ENCODE assay signal across 10 mouse cellular contexts in the genomic region with DNA sequence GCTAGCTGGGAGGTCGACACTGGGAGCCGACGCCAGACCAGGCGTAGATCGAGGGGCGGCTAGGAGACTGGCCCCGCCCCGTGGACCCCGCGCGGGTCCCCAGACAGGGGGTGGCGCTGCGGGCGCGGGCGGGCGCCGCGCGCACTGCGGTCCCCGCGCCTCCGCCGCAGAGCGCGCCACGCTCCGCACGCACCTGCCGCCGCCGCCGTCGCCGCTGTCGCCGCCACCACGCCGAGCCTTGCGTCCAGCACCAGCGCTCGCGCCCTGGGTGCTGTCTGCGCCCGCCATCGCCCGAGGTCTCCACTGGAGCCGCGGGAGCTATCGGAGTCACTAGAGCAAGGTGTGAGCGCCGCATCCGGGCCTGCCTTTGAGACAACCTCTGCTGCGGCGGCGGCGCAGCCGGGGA. TPM values are rescaled to one million over a fixed set of nuclear protein-coding genes. Genes with fewer than 3 reads are reported as not detected.
DNase-seq lines count a peak whose midpoint lies in the region; ATAC-seq lines count a peak whose summit lies in the region.
"Had no signal": no experiment of that assay in that cellular context is flagged by ENCODE, and none has a peak within 500 bp of the region (broad histone marks: within the 10 kb centered on the region; RNA-seq: fewer than 3 reads in every experiment).

A gene (plus strand): TSS at position 155 of the 406 bp plus-strand sequence.
A gene (minus strand): TSS at position 352 of the 406 bp plus-strand sequence.

- ATAC-seq in heart, embryonic 11.5 days (replicated peaks; ENCODE audit: insufficient number of reproducible peaks, low FRiP score, low TSS enrichment): no peak
- ATAC-seq in hindbrain, embryonic 14.5 days (ENCODE audit: low FRiP score): peak; percentile 67
- peak; percentile 51; the same call in 1 of the 2 replicates for ATAC-seq in midbrain, embryonic 12.5 days (ENCODE audit: low FRiP score, low read depth)
- ATAC-seq: Patski had no signal

- under 1% methylated on average over 55 of the region's 59 CpGs for WGBS in heart, embryonic 11.5 days (ENCODE audit: insufficient replicate concordance)
- under 1% methylated on average over 33 of the region's 59 CpGs for WGBS in hindbrain, embryonic 14.5 days
- 0% methylated on average over 23 of the region's 59 CpGs for WGBS in midbrain, embryonic 12.5 days

- peak within 1 kb of the TSS; percentile 58 for H3K4me3 ChIP-seq in heart, embryonic 11.5 days (ENCODE audit: low read depth, low read length)
- peak within 1 kb of the TSS; percentile 72 for H3K4me3 ChIP-seq in hindbrain, embryonic 14.5 days (replicated peaks; ENCODE audit: low read length)
- H3K4me3 ChIP-seq in midbrain, embryonic 12.5 days: peak within 1 kb of the TSS; percentile 68

- H3K4me2 ChIP-seq in heart, embryonic 11.5 days: peak within 1 kb of the TSS; percentile 98
- H3K4me2 ChIP-seq in hindbrain, embryonic 14.5 days (replicated peaks): peak within 1 kb of the TSS; percentile 86
- H3K4me2 ChIP-seq in midbrain, embryonic 12.5 days (replicated peaks): peak within 1 kb of the TSS; percentile 94

- no peak for DNase-seq in heart, postnatal 10 days
- DNase-seq in A20 (ENCODE audit: low read depth, low spot score): peak; percentile 8
- peak; percentile 55 to 74 for DNase-seq in cerebellum, adult 18-20 months
- peak; percentile 60 for DNase-seq in hindbrain, embryonic 14.5 days (ENCODE audit: low spot score)
- peak; percentile 33 for DNase-seq in thymus, postnatal 25 days
- no peak for DNase-seq in gastrocnemius, postnatal 10 days

- no peak within 1 kb of the TSS for H3K27ac ChIP-seq in heart, embryonic 11.5 days (ENCODE audit: low read depth, low read length)
- peak within 1 kb of the TSS; percentile 60 for H3K27ac ChIP-seq in hindbrain, embryonic 14.5 days
- H3K27ac ChIP-seq in midbrain, embryonic 12.5 days (replicated peaks): peak within 1 kb of the TSS; percentile 42; the same call in 1 of the 2 replicates

- H3K36me3 ChIP-seq in heart, embryonic 11.5 days (ENCODE audit: control insufficient read depth, insufficient read depth, low read length): no peaks in the 10 kb centered on the region; the same call in 1 of the 2 replicates
- peaks cover 30% of the 10 kb centered on the region for H3K36me3 ChIP-seq in hindbrain, embryonic 14.5 days (replicated peaks; ENCODE audit: control insufficient read depth, insufficient read depth)
- H3K36me3 ChIP-seq in midbrain, embryonic 12.5 days: peaks cover 21% of the 10 kb centered on the region; the same call in 1 of the 2 replicates

- peak within 1 kb of the TSS; percentile 66 for H3K9ac ChIP-seq in heart, embryonic 11.5 days (ENCODE audit: low read depth, low read length)
- peak within 1 kb of the TSS; percentile 87 for H3K9ac ChIP-seq in hindbrain, embryonic 14.5 days
- peak within 1 kb of the TSS; percentile 83 for H3K9ac ChIP-seq in midbrain, embryonic 12.5 days (replicated peaks)

- H3K9me3 ChIP-seq in heart, embryonic 11.5 days (replicated peaks; ENCODE audit: control insufficient read depth, low read length): no peaks in the 10 kb centered on the region
- no peaks in the 10 kb centered on the region for H3K9me3 ChIP-seq in hindbrain, embryonic 14.5 days (ENCODE audit: control insufficient read depth, low read length)
- no peaks in the 10 kb centered on the region for H3K9me3 ChIP-seq in midbrain, embryonic 12.5 days

- intact Hi-C loops in heart, postnatal 10 days (cut with DNase I): no loop called here

- H3K27me3 ChIP-seq in heart, embryonic 11.5 days (ENCODE audit: control insufficient read depth, insufficient read depth, low read length): peaks cover 31% of the 10 kb centered on the region
- H3K27me3 ChIP-seq in hindbrain, embryonic 14.5 days (ENCODE audit: control insufficient read depth, insufficient read depth, low read length): peaks cover 6% of the 10 kb centered on the region; the same call in 1 of the 2 replicates
- H3K27me3 ChIP-seq in midbrain, embryonic 12.5 days: peaks cover 37% of the 10 kb centered on the region

- peaks cover 20% of the 10 kb centered on the region for H3K4me1 ChIP-seq in heart, embryonic 11.5 days (ENCODE audit: control insufficient read depth, insufficient read depth, low read length)
- H3K4me1 ChIP-seq in hindbrain, embryonic 14.5 days (replicated peaks; ENCODE audit: control insufficient read depth, insufficient read depth, low read length): peaks cover 22% of the 10 kb centered on the region
- peaks cover 30% of the 10 kb centered on the region for H3K4me1 ChIP-seq in midbrain, embryonic 12.5 days

RNA-seq across cellular contexts. Expression of the first gene that starts in this region (rescaled TPM):
- polyA plus RNA-seq in heart, embryonic 11.5 days (2014; fragmentation: Nextera tagmentation; extraction: Ambion mirVana): 5.2 and 7.1 TPM in 2 replicates
- total RNA-seq in heart, postnatal 10 days (2021): 1 to 10 TPM; 1.3 TPM
- 166 and 177 TPM in 2 replicates for polyA plus RNA-seq in hindbrain, embryonic 14.5 days (2014; fragmentation: Nextera tagmentation; extraction: Ambion mirVana)
- 31.9 and 35.3 TPM in 2 replicates for polyA plus RNA-seq in midbrain, embryonic 12.5 days (2016; fragmentation: Nextera tagmentation; extraction: Ambion mirVana)
- 1 to 10 TPM; 1.9 to 2.2 TPM for total RNA-seq in gastrocnemius, postnatal 10 days (2021)

RNA-seq across cellular contexts. Expression of the second gene that starts in this region (rescaled TPM):
- polyA plus RNA-seq in heart, embryonic 11.5 days (2014; fragmentation: Nextera tagmentation; extraction: Ambion mirVana): not detected in 2 replicates
- not detected for total RNA-seq in heart, postnatal 10 days (2021)
- 0.59 TPM in 1 of 2 replicates, not detected in the other for polyA plus RNA-seq in hindbrain, embryonic 14.5 days (2014; fragmentation: Nextera tagmentation; extraction: Ambion mirVana)
- not detected in 2 replicates for polyA plus RNA-seq in midbrain, embryonic 12.5 days (2016; fragmentation: Nextera tagmentation; extraction: Ambion mirVana)
- total RNA-seq in gastrocnemius, postnatal 10 days (2021): not detected
- total RNA-seq: layer of hippocampus, adult 18-20 months had no signal
- polyA plus RNA-seq: Patski had no signal

Comparison
In these comparisons a context has a peak if more than half of its experiments do, and no peak if none do; other contexts are left out.
1. DNase-seq: peak in A20 (single experiment), cerebellum, adult 18-20 months (2 of 2), hindbrain, embryonic 14.5 days (single experiment) and thymus, postnatal 25 days (single experiment); none in heart, postnatal 10 days (0 of 2) and gastrocnemius, postnatal 10 days (single experiment).
2. Peak in every context shown above with its lines, with median percentiles within 50 percentile points of each other: H3K4me2 ChIP-seq, H3K4me3 ChIP-seq and H3K9ac ChIP-seq.